Mouse (Mus musculus) G1E-ER4 (cell line): ENCODE data around the gene Cask. TPM values are rescaled to one million over a fixed set of nuclear protein-coding genes. Genes with fewer than 3 reads are reported as not detected.

Experiments
- GATA1 ChIP-seq: IDR thresholded peaks from one replicate; pipeline ENCODE4 v1.8.0; 2012; ENCODE audit warnings: low read length, inconsistent platforms
- polyA plus RNA-seq: library from polyadenylated mRNA; stranded (reverse); fragments of >175 nt; gene quantifications from 2 replicates; pipeline ENCODE4 v1.2.3, GENCODE M21; 2012

The Cask gene
- polyA plus RNA-seq, 1 experiment = not detected

DNA sequence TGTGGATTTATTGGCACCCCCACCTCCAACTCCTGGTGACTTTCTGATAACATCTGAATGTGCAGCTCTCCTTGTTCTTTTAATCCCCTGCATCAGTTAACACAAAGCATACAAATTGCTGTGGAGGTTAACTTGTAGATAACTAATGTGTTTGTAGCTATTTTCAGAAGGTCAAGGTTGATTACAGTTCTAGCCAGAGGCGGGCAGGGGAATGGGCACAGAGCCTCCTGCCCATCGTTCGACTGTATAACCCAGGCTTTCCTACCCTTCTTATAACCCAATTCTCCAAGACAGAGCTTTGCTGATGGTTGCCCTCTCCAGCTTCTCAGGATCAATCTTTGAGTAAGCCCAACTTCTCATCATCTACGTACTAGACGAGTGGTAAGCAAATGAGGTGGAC is 190.1 kb downstream of the Cask start, which contains the start of gene Gpr82:
TSS of gene Gpr82 (plus strand) at position 301 of the 400 bp plus-strand sequence.
- no peak for TF ChIP-seq GATA1

DNA sequence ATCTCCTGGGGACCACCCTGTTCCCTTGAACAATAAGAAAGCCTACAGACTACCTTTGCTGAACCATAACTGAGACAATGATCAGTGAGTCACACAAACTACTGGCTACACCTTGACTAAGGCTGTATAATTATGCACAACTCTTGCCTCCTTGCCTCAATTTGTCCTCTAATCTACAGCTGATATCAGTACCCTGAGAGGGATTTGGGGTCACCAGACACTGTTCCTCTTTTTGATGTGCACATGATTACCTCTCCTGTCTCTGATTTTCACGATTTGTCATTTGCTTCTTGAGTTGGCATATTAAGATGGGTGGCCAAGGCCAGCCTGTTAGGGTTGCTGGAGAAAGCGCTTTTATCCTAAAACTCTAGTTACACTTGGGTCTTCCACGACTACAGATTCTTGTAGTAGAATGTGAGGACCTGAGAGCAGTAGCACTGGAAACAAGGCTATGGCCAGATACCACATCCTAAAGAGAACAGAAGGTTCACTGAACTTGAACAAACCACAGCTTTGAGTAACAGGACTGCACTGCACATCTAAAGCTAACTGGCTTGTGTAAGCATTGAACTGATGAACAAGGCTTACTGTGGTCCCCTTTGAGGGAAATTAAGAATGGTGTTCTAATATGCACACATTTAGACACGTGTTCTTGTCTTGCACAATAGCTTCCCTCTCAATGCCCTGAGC is 191.8 kb downstream of the Cask start:
- no peak for TF ChIP-seq GATA1

DNA sequence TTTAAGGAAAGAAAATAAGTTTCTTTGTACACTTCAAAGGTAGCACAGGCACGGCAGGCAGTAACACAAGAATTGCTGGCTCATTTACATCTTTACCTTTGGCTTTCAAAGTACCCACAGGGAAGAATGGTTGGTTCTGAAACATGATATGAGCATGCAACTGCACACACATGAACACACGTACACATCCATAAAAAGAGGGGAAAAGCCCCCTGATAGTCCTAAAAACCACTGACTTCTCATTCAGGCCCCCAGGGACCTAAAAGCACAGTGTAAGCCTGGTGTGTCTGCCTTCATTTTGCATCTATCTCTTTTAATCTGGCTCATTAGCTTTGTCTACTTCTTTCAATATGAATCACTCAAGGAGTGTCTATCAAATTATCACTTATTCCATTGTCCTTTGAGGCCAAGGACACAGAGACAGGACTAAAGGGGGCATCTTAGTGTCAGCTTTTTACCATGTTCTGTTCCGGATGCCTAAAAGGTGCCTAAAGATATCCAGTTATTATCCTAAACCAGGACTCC is 192.5 kb downstream of the Cask start:
- no peak for TF ChIP-seq GATA1

DNA sequence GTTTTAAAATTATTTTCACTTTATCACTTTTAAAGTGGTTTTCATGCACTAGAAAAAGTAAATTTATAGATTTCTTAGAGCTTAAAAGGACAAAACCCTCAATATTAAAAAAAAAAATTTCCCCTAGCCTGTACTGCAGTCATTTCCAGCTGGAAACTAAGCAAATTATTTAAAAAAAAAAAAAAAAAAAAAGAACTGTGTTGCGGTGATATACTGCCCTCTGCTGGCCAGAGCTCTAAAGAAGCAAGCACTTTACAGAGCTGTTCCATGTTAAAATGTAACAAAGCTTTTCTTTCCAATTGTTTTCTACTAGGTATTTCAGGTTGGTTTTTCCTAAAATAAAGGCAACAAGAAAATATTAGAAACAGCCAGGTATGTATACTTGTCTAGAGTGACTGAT is 194.4 kb downstream of the Cask start:
- TF ChIP-seq GATA1 = no peak

DNA sequence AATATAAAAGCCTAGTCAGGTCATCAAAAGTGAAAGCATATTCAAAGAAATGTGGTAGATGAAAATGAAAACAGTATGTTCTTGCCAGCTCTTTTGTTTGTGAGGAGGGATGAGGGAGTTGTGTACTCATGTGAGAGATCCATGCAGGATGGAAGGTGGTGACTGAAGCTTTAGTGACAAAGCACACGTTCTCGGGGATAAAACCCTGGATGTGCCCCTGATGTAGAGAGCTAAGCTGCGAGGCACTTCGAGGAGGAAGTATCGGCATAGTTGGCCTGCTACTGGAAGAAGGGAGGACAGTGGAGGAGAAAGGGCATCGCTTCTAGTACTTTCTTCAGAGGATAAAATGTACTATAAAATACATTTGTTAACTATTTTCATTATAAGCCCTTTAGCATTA is 195.3 kb downstream of the Cask start:
- no peak for TF ChIP-seq GATA1

DNA sequence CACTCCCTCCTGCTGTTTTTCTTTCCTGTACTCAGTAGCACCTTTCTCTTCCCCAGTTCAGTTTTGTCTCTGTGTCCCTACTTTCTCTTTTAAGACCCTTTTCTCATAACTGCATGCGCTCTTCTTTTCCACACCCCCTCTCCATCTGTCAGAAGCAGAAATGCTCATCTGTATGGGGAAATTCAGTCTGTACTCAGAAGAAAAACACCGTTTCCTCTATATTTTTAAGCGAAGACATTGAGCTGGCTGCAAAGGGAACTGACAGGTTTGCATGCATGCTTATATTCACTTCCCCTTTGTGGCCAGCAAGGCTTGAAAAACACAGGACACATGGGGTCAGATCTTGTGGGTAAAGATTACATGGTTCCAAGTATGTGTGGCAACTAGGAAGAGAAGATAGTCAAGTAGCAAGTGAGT is 196.2 kb downstream of the Cask start:
- TF ChIP-seq GATA1 = no peak

DNA sequence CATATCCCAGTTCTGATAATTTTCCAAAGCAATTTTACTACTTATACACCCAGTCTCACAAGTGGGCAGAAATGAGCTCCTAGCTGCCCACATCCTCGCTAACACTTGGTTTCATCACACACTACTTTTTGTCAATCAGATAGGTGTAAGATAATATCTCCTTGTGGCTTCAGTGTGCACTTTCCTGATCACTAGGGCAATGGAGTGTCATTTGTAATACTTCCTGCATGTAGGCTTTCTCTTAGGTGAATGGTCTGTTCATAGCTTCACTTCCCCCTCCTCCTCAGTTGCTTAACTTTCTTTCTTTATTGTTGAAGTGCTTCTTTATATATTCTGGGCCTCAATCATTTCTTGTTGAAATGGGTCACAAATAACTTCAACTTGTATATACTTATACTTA is 198.9 kb downstream of the Cask start:
- no peak for TF ChIP-seq GATA1

DNA sequence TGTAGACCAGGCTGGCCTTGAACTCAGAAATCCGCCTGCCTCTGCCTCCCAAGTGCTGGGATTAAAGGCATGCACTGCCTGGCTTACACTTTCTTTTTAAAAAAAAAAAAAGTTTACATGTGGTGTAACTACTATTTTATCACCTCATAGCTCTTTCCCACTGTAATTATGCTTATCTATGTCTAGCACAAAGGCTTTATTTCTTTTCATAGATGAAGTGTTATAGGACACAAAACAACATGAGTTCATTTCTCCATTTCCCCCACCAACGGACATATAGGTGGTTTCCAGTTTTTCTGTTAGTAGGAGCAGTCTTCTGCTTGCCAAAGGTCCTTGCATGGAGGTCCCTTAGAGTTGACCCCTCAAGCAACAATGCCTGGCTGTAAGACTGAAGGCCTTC is 199.3 kb downstream of the Cask start:
- TF ChIP-seq GATA1 = no peak

DNA sequence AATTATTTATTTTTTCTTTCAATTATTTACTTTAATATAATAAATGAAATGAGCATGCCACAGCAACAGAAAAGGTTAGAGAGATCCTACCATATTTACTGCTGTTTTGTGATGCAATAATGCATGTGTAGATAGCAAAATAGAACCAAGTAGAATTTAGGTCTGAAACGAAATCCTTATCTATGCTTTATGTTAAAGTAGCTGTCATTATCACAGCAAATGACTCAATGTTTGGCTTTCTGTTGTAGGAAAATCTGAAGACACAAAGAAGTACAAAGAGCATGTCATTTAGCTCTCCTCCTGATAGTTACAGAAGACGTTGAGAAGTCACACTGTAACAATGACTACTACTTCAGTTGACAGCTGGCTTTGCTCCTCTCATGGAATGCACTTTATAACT is 212.3 kb downstream of the Cask start:
- TF ChIP-seq GATA1 = no peak

DNA sequence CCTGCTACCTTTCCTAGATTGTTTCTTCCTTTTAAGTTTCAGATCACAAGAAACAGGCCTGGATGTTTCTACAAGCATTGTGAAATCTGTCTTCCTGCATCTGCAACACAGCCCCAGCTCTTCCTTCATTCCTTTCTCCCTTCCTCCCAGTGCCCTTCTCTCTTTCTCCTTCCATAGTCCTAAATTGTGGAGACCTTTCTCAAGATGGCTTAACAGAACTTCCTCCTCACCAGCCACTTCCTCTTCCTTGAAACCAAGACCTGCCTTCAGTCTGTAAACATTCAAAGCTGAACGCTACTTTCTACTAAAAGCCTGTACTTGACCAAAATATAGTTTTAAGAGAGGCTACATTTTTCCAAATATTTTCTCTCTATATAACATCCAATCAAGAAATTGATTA is 214.8 kb downstream of the Cask start:
- TF ChIP-seq GATA1 = no peak

DNA sequence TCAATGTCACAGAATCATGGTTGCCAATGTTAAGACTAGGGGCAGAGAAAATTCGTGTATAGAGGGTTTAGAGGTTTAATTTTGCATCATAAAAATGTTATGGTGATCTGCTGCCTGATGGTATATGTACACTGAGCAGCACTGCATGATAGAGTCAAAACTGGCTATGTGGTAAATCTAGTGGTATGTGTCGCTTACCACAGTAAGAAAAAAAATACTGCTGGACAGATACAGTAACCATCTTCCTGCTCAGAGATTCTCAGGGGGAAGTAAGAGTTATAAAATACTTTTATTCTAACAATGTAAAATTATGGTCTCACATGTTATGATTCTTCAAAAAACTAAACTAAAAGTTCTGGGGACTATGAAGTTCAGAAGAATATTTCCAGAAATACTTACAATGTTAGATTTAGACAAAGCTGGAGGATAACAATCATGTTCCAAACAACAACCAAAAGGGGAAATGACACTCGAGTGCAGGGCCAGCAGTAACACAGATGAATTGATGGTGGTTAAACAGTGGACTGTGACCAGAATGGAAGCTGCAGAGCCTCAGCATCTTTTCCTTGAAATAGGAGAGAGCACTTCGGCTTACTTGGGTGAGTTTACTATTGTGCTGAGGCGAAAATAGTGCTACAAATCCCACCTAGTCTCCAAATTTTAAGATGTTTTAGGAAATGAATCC is 219.4 kb downstream of the Cask start, which contains the start of gene Gpr34:
TSS of gene Gpr34 (plus strand) at position 491 of the 685 bp plus-strand sequence.
- no peak for TF ChIP-seq GATA1

DNA sequence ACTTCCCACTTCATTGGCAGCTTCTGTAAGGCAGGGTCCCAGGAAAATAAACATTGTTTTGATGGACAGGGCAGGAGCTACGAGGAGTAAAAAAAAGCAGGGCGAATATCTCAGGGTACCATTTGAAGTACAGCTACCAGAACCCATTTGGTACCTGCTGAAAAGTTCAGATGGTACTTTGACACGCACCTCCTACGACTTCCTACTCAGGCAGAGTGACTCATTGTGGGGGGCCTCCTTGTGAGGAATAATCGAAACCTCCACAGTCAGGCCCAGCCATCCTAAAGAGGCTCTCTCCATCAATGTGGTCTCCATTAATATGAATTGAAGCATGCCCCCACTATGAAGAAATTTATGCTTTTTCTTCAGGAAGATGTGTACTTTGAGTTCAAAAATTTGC is 228.5 kb downstream of the Cask start:
- no peak for TF ChIP-seq GATA1

DNA sequence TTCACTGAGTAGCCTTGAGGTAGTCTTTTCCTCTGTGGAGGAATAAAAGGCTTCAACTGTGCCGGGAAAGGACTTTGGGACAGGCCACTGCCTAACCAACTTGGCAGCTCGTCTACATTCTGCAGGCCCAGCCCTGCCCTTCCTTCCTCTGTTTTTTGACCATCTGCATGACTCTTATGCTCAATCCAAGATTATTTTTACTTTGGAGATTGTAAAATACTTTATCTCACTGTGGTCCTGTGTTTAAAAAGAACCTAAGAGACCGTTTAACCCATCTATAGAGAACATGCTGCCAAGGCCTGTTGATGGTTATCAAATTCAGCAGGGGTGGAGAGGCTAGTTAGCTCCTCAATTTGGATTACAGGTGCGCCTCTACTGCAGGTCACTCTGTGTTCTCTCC is 229.7 kb downstream of the Cask start:
- TF ChIP-seq GATA1 = no peak

DNA sequence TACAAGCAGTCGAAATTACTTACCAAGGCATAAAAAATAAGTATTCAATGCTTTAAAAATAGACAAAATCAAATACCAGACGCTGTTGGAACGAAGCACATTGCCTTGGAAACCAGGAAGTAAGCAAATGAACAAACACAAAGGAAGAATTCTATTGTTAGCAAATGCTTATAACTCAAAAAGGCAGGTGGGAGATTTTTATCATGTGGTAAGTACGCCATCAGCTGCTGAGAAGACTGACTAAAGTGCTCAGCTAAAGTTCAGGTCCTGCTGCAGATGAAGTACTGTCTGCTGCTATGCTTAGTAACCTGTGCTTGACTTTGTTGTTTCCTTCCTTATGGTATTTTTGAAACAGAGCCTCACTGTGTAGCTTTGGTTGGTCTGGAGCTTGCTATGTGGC is 232.7 kb downstream of the Cask start:
- TF ChIP-seq GATA1 = no peak

DNA sequence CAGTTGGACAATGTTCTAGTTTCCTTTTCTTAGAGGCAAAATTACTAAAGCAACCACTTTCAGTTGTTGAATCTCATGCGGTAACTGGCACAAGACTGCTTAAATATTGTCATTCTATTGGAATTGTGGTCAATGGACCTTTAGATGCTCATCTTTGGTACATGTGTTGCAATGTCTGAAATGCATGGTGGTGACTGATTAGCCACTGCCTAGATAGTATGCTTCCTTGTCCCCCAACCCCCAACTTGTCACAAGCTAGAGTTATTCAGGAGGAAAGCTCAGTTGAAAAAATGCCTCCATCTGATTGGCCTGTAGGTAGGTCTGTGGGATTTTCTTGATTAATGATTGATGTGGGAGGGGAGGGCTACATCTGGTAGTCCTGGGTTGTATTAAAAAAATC is 233.9 kb downstream of the Cask start:
- no peak for TF ChIP-seq GATA1

DNA sequence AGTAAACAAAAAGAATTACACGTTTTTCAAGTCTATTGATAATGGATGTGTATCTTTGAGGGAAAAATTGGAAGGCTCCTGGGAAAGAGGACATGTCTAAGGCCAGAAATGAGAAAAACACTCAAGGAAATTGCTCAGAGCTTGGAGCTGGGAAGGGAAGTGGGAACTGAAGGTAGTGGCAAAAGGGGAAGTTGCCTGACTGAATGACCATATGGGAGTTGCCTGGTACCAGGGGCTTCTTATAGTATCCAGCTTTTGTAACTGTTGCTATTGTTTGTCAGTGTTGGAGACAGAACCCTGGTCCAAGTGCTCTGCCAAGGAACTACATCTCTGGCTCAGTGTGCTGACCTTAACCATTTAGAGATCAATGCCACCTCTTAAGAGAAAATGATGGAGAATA is 234.4 kb downstream of the Cask start:
- no peak for TF ChIP-seq GATA1

DNA sequence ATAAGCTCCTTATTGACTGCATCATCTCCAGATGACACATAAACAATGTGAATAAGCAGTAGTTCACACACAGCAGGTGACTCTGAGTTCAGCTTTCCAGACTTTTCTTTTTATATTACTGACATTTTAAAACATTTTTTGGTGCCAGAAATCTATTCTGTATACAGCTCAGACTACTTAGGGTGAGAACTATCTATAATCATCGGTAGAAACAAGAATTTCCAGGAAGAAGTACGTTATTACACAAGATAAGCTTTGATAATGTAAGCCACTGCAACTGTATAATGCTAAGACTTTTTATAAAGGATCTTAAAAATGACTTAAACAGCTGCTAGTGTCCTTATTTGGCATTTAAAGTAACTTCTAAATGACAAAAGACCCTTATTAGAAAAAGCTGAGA is 239.1 kb downstream of the Cask start:
- no peak for TF ChIP-seq GATA1
